Mouse (Mus musculus): Measurements from ENCODE around the gene Nms.
A peak's percentile ranks its signal among the peaks of the same experiment; 100 is the strongest.

The Nms gene

GRCm38 (mm10) chr1:38938849-38939248, at the start of gene Nms:
TSS of gene Nms (plus strand) at chr1:38939149.
- DNase-seq (ENCODE audit: low read depth, low spot score), result no peak

GRCm38 (mm10) chr1:38891444-38891843, 47.5 kb upstream of the Nms start:
- DNase-seq (ENCODE audit: low read depth, low spot score), result no peak

- no peak for DNase-seq (ENCODE audit: low read depth, low spot score)
These were observed 45.9 kb upstream of the Nms start for GRCm38 (mm10) chr1:38893081-38893480.

GRCm38 (mm10) chr1:38897431-38898248, 41.3 kb upstream of the Nms start, which contains the start of gene Chst10:
TSS of gene Chst10 (minus strand) at chr1:38898161.
- peak; percentile 94 for DNase-seq (ENCODE audit: low read depth, low spot score)

GRCm38 (mm10) chr1:38902571-38902970, 36.4 kb upstream of the Nms start:
- peak; percentile 45 for DNase-seq (ENCODE audit: low read depth, low spot score)

- DNase-seq (ENCODE audit: low read depth, low spot score), result no peak
These were observed 35.0 kb upstream of the Nms start for GRCm38 (mm10) chr1:38903985-38904384.

- no peak for DNase-seq (ENCODE audit: low read depth, low spot score)
These were observed 10.0 kb upstream of the Nms start for GRCm38 (mm10) chr1:38928996-38929395.

GRCm38 (mm10) chr1:38929468-38929867, 9.5 kb upstream of the Nms start:
- no peak for DNase-seq (ENCODE audit: low read depth, low spot score)

GRCm38 (mm10) chr1:38930767-38931166, 8.2 kb upstream of the Nms start:
- DNase-seq (ENCODE audit: low read depth, low spot score), result no peak

- peak; percentile 34 for DNase-seq (ENCODE audit: low read depth, low spot score)
These were observed 4.3 kb upstream of the Nms start for GRCm38 (mm10) chr1:38934668-38935067.

GRCm38 (mm10) chr1:38936780-38937179, 2.2 kb upstream of the Nms start:
- DNase-seq (ENCODE audit: low read depth, low spot score), result peak; percentile 54

GRCm38 (mm10) chr1:38939608-38940007, 659 bp downstream of the Nms start:
- DNase-seq (ENCODE audit: low read depth, low spot score), result no peak

GRCm38 (mm10) chr1:38956457-38956856, 17.5 kb downstream of the Nms start:
- DNase-seq (ENCODE audit: low read depth, low spot score), result no peak

- DNase-seq (ENCODE audit: low read depth, low spot score), result peak; percentile 7
These were observed 30.2 kb downstream of the Nms start for GRCm38 (mm10) chr1:38969116-38969515.

GRCm38 (mm10) chr1:38971712-38972111, 32.8 kb downstream of the Nms start:
- DNase-seq (ENCODE audit: low read depth, low spot score), result no peak

GRCm38 (mm10) chr1:38972986-38973592, 34.1 kb downstream of the Nms start:
- DNase-seq (ENCODE audit: low read depth, low spot score), result no peak

GRCm38 (mm10) chr1:38979953-38980352, 41.0 kb downstream of the Nms start:
- no peak for DNase-seq (ENCODE audit: low read depth, low spot score)

GRCm38 (mm10) chr1:38983870-38984269, 44.9 kb downstream of the Nms start:
- no peak for DNase-seq (ENCODE audit: low read depth, low spot score)

GRCm38 (mm10) chr1:38985308-38985707, 46.4 kb downstream of the Nms start, which contains the start of gene Pdcl3:
TSS of gene Pdcl3 (plus strand) at chr1:38985608.
- no peak for DNase-seq (ENCODE audit: low read depth, low spot score)

- peak; percentile 93 for DNase-seq (ENCODE audit: low read depth, low spot score)
These were observed 48.3 kb downstream of the Nms start for GRCm38 (mm10) chr1:38987080-38987864.

- DNase-seq (ENCODE audit: low read depth, low spot score), result no peak
These were observed 48.9 kb downstream of the Nms start for GRCm38 (mm10) chr1:38987865-38988211.

- DNase-seq (ENCODE audit: low read depth, low spot score), result no peak
These were observed 49.4 kb downstream of the Nms start for GRCm38 (mm10) chr1:38988357-38988756.

All from CD4-positive helper T cell, adult 2 months (primary cell).